Mouse (Mus musculus) A20 (cell line): ENCODE results near the gene Adam10.

Experiments used
- DNase-seq: peaks from one replicate; pipeline ENCODE4 v3.0.0-alpha.2; 2011; ENCODE audit warnings: low read depth, low spot score

The Adam10 gene

DNA sequence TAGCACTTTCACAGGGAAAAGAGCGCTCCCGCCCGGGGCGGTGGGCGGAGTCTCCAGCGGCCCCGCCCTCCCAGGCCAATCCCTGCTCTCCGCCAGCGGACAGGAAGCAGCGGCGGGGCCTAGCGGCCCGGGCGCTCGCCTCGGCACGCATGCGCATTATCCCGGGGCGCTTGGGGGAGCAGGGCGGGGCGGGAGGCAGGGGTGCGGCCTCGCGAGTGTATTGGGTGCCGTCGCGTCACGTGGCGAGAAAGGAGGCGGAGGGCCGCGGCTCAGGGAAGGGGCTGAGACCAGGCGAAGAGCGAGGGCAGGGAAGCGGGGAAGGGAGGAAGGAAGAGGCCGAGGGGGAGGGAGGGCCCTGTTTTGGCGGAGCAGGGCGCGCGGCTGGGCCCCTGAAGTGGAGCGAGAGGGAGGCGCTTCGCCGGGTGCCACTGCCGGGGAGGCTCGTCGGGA is at the start of gene Adam10:
Adam10 (plus strand) TSS at position 316 of the 450 bp plus-strand sequence.
- DNase-seq, result peak; percentile 99

DNA sequence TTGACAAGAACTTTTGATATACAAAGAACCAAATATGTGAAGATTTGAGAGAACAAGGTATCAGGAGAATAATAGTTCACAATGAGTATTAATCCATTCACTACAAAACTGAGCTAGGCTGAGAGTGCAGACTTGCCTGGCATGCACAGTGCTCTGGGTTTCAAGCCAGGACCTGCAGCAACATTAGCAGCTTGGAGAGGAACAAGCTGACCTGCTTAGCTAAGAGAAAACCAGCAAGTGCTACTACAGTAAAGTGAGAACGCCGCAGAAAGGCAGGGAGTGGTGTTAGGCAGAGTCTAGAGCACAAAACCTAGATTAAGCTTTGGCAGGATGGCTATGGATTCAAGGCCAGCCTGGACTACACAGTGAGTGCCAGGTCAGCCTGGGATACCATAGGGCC is 49.1 kb upstream of the Adam10 start:
- no peak for DNase-seq

DNA sequence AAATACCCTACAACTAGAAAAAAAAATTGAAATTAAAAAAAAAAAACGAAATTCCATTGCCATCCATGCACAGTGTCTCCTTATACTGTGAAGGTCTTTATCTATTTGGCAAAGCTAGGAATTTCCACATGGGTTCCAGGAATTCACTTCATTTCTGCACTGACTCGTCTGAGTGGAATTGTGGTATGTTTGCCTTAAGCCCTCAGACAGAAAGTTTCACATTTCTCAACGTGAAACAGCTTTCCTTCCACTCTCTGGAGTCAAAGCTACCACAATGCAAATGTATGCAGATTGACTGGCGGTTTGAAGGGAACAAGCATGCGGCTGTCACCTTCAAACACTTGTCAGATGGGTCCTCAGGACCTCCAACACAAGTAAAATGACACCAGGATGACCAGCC is 47.1 kb upstream of the Adam10 start:
- no peak for DNase-seq

- no peak for DNase-seq
These were observed 42.0 kb upstream of the Adam10 start for GRCm38 (mm10) chr9:70636748-70637147.

DNA sequence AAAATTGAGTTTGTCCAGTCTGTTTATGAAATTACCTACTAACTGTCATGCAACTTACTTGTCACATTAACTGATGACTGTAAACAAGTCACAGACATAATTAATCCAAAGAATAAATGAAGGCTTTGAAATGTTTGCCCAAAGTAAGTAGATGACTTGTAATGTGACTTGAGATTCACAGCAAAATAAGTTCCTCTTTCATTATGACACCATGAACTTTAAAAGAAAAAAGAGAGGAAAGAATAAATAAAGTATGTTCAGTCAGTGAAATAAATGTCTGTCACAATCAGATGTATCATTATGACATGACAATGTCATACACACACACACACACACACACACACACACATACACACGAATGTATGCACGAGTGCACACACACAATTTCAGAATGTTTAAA is 28.5 kb upstream of the Adam10 start:
- peak; percentile 77 for DNase-seq

GRCm38 (mm10) chr9:70650994-70651393 is 27.8 kb upstream of the Adam10 start:
- peak; percentile 35 for DNase-seq

- DNase-seq, result no peak
These were observed 26.6 kb upstream of the Adam10 start for GRCm38 (mm10) chr9:70652221-70652620.

DNA sequence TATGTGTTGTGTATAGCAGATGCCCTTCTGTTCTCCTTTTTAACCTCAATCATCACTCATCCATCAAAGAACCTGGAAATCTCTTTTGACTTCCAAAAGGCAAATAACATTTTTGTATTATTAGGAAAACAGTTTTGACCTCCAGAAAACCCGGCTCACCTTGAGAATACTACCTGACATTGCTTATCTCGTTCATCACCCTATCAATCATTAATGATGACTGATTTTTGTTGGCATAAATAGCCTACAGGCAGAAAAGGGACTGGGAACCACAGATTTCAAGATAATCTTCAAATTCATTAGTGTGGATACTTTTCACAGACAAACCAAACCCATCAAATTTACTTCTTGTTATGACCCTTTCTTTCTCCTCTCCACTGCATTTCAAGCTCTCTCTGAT is 24.9 kb upstream of the Adam10 start:
- DNase-seq, result no peak

GRCm38 (mm10) chr9:70654496-70654895 is 24.3 kb upstream of the Adam10 start:
- no peak for DNase-seq

DNA sequence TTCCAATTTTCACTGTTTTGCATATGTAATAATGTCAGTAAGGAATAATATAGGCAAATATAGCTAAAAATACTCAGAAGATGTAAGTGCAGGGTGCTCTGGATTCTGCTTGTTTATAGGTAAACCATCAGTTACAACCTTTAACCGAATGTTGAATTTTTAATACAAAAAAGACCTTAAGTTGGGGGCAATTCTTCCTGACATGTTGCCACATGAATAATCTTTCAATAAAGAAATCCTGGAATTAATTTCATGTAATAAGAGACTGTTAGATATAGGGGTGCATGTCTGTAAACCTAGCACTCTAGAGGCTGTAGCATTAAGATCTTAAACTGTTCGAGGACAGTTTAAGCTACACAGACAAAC is 23.1 kb upstream of the Adam10 start:
- no peak for DNase-seq

GRCm38 (mm10) chr9:70656130-70657007 is 22.4 kb upstream of the Adam10 start, which contains the start of gene Gm10642:
TSS of gene Gm10642 (plus strand) at chr9:70656251.
- DNase-seq, result peak; percentile 92

DNA sequence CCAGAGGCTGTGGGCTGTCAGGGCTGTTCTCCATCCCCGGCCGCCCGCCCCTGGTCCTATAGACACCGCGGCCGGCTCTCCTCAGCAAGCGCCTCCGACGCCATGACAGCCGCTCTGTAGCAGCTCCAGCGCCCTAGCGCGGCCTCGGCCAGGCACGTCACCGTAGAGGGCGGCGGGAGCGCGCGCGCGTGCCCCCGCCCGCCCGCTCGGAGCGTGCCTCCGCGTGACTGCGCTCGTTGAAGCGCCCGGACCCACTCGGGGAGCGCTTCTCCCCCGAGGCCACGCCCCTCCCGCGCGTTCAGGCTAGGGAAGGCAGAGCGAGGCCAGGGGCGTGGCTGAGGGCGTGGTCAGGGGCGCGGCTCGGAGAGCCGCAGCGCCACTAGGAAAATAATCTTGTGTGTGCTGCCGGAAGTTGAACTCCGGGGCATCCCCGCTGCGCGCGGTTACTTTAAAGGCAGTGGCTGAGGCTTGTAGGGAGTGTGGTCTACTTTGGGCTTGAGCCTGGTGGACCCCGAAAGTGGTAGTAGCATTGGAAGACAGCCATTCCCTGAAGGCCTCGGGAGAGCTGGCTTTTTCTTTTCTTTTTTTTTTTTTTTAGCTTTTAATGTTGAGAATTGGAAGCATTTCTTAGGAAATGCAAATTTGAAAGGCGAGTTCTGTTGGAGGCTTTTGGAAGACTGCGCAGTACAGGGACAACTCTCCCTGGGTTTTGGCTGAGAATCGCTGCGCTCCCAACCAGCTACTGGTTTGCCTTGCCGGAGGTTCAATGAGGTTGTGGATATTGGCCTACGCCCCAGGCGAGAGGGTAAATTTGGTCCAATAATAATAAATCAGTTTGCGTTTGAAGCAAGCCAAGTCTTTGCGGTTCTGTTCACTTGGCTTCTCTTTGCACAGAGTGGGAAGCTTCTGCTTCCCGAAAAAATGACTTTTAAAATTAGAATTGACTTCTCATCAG is 21.5 kb upstream of the Adam10 start, which contains the start of gene Mindy2:
Mindy2 (minus strand) TSS at position 162 of the 955 bp plus-strand sequence.
- peak; percentile 99 for DNase-seq

DNA sequence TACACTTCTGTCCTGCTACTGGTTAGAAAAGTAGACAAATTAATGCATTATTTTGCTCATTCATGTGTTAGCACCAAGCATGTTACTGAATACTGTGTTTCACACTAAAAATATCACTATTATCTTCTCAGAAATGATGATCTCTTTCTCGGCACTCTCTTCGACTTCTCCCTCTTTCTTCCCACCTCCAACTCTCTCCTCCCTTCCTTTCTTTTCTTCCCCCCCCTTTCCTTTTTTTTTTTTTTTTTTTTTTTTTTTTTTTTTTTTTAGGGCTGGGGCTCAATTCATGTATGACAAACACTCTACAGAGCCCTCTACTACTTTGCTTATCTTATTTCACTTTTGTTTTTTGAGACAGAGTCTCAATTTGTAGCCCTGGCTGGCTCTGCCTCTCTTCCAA is 20.5 kb upstream of the Adam10 start:
- DNase-seq, result peak; percentile 37

DNA sequence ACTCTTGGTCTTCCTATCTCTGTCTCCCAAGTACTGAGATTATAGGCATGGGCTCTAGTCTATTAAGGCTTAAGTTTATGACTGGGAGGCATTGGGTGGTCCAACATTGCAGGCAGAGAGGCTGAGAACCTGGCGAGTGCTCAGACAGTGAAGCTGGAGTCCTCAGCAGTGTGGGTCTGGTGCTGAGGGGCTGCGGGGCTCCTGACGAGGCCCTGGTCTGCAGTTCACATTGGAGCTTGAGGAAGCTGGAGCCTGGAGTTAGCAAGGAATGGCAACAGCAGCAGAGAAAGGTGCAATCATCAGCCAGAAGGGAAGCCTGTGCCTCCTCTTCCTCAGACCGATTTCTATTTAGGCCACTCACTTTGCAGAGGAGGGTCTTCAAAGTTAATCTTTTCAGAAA is 13.9 kb upstream of the Adam10 start:
- no peak for DNase-seq

- DNase-seq, result no peak
These were observed 13.2 kb upstream of the Adam10 start for GRCm38 (mm10) chr9:70665372-70666145.

DNA sequence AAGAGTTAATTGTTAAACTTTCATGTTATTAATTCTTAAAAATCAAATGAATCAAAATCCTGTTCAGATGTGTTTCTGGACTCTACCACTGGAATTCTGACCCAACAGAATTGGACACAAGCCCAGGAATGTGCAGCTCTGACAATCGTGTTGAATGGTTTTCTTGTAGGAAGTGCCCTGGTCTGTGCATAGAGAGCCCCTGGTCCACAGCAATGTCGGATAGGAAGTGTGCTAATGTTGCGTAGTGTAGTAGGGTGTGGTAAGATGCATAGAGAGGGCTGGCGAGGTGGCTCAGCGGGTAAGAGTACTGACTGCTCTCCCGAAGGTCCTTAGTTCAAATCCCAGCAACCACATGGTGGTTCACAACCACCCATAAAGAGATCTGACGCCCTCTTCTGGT is 12.0 kb upstream of the Adam10 start:
- no peak for DNase-seq

DNA sequence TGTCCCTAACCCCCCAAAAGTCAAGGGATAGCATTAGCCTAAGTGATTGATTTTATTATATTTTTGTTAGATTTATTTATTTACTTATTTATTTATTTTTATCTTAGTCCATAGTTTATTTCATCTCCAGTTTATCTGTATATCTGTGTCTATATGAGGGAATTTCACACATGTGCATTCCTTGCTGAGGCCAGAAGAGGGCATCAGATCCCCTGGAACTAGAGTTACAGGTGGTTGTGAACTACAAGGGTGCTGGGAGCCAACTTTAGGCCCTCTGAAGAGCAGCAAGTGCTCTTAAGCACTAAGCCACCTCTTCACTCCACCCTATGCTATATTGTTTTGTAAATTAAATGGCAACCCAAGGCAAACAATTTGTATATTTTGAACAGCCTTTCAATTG is 10.7 kb upstream of the Adam10 start:
- DNase-seq, result peak; percentile 32

DNA sequence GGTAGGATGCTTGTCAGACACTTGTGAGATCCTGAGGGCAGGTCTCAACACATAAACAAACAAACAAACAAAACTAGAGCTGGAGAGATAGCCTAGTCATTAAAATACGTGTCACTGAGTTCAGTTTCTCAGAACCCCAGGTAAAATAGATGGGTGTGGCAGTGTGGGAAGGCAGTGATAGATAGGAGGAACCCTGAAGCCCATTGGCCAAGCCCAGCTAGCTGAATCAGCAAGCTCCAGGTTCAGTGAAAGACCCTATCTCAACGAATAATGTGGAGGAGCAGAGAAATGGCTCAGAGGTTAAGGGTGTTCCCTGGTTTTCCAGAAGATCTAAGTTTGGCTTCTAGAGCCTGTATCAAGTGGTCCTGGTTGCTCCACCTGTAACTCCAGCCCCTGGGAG is 9.6 kb upstream of the Adam10 start:
- DNase-seq, result no peak

DNA sequence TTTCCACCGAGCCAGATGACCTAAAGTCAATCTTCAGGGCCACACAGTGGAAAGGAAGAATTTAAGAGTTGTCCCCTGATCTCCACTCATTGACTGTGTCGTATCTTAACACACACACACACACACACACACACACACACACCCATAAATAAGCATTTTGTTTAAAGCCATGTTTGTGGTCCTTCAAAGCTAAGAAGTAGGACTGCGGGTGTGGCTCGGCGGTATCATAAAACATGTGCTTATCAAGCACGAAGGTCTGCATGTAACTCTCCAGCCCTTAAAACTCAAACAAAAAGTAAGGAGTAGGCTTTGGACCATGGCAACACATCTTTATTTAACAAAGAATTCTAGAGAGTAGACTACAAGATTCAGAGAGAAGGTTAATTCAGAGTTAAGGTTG is 8.4 kb upstream of the Adam10 start:
- no peak for DNase-seq

DNA sequence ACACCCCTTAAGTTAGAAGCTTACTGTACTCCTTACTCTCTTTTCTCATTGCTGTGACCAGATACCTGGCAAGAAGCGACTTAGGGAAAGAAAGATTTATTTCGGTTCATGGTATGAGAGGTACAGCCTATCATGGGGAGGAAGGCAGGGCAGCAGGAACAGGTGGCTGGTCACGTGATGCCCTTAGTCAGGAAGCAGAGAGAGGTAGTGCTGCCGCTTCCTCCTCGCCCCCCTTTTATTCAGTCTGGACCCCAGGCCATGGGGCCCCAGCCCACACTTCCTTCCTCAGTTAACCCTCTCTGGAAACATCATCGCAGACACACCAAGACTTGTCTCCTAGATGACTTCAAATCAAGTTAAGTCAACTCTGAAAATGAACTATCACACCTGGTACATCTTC is 7.5 kb upstream of the Adam10 start:
- peak; percentile 85 for DNase-seq

DNA sequence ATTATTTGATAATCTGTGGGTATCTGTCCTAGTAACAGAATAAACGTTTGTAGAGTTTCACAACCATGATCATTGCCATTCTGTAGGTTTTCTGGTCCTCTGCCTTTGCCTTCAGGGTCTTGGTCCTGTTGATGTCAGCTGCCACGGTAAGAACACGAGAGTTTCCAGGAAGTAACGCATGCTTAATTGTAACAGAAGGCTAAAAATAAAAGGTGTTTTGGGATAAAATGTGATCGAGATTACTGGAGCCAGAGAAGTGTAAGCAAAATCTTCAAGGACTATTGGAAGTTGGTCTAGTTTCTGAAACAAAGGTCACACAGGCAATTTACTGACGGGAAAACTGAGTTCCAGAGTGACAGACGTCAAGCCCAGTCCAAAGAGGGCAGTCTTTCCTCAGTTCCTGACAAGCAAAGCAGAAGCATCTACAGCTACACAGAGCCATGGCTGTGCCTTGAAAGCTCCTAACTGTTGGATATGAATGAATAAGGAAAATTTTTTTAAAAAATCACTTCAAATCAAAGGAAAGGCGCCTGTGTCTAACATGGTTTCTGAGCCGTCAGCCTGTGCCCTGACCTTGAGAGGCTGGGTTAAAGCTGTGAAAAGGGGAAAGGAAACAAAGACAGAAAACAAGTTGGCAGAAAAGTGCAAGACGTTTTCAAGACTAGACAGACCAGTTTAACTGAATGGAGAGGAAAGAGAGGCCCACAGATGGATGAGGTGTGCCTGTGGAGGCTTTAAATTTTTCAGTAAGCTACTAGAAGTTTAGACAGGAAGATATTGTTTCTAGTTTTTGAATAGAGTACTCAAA is 6.8 kb upstream of the Adam10 start:
- peak; percentile 59 for DNase-seq
